Mouse (Mus musculus): Measurements from ENCODE around the gene Hfm1. TPM values are rescaled to one million over a fixed set of nuclear protein-coding genes. Genes with fewer than 3 reads are reported as not detected.

Gene Hfm1
- 4.3 and 4.8 TPM in 2 replicates for polyA plus RNA-seq (2012; rRNA removed)

GRCm38 (mm10) chr5:106925488-106926368 lies at the start of gene Hfm1:
Gene Hfm1, minus strand, starts transcription at chr5:106926321.

GRCm38 (mm10) chr5:106963584-106964512 lies 37.7 kb upstream of the Hfm1 start, which contains the start of gene Cdc7:
Gene Cdc7, plus strand, starts transcription at chr5:106964322.

Other genes starting within 250 kb of the Hfm1 start
- gene Zfp644, start 229.0 kb downstream of the Hfm1 start, polyA plus RNA-seq (2012; rRNA removed), result 38.8 and 58.1 TPM in 2 replicates
- 55.5 and 68.3 TPM in 2 replicates for gene Cdc7, start 38.0 kb upstream of the Hfm1 start, polyA plus RNA-seq (2012; rRNA removed)